Mouse (Mus musculus) liver, embryonic 14.5 days (tissue): ENCODE measurements around the gene Sgcd.

Source experiments
- CTCF ChIP-seq: IDR thresholded peaks from 2 replicates; pipeline ENCODE4 v1.5.1; 2016; ENCODE audit warnings: antibody characterized with exemption, low read depth, control low read depth
- EP300 ChIP-seq: IDR thresholded peaks from 2 replicates; pipeline ENCODE4 v1.6.1; 2016; ENCODE audit warnings: antibody characterized with exemption, low read depth

- TF ChIP-seq EP300 (no peak), CTCF (no peak)
These were observed at the start of gene Sgcd for GRCm38 (mm10) chr11:47988697-47989533.
